Mouse (Mus musculus) cerebellum, adult (tissue): ENCODE measurements at regions not wholly inside any gene's neighbourhood (a gene's known extent, or its start where the extent isn't known, plus 50 kb on each side); places are given as distances from the start of the nearest gene placed in this dataset.

ENCODE experiments used
- ATAC-seq: cut with Nextera tagmentation; 2 replicates; pipeline ENCODE4 v1.9.2; 2017; ENCODE audit warnings: mild to moderate bottlenecking, moderate library complexity, mixed read lengths; ENCODE audit not compliant: insufficient number of reproducible peaks, low FRiP score, low TSS enrichment

DNA sequence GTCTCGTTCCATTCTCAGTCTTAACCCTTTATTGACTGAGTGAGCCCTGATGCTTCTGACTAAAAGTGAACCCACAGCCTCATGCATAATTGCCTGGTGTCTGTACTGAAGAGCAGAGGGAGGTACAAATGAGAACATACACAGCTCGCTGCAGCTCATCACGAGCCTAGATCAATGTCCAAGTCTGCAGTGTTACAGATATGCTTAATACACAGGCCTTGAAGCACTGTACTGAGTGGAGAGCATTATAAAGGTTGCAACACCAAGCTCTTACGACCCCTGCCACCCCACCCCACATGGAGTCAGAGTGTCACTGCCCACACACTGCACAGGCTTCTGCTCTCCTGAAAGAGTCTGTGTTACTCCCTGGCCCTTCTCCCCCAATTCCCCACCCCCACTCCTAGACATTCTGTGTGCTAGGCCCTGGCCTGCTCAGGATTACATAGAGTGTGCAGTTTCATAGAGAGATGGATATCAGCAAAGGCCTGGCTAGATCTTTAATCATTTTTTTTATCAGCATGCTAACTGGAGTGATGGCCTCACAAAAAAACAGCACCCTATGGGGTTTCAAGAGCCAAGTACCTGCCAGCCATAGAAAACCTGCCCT, 108.5 kb upstream of the Gm12830 start:
- no peak for ATAC-seq

DNA sequence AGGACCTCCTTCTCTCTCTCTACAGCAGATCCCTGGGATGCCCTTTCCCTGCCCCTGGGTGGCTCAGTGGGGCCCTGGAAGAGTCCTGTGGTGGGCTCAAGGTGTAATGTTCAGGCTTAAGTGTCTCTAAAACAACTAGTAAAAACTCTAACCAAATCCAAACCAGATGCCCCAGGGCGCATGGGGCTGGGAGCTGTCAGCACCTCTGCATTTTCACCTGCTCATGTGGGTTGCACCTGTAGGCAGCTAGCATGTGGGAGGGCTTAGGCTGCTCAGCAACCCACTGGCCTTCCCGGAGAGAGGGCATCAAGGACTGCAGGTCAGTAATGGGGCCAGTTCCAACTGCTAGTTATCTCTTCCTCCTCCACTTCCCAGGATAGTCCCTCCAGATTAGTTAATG, 104.8 kb upstream of the Gm12830 start:
- no peak for ATAC-seq

DNA sequence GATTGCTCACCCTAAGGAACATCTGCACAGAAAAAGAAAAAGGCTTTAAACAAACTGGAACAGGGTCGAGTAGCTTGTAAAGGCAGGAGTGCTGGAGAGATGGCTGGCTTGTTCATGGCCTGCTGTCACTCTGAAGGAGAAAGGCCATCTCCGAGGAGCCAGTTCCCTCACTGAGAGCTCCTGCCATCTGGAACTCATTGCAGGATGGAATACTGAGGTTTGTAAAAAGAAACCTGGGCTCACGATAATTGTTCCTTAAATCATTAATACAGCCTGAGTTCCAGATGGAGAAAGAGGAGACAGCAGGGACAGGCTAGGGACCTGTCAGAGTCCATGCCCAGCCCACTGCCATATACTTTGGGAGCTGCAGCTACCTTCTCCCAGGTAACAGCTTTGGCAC, 100.8 kb upstream of the Gm12830 start:
- no peak for ATAC-seq

DNA sequence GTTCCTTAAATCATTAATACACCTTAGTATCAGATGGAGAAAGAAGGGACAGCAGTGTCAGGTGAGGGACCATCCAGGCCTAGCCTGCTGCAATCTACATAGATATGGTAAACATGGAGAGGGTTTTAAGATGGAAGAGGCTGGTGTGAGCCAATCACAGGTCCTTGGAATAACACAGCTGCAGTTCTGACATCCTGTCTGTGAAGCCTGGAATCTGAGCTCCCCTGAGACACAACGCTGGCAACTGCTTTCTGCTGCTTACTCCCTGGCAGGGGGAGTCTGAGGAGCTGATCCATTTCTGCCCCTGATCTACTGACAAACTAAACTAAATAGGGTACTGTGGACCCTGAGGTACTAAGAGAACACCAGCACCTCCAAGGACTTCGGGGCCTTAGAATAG, 100.1 kb upstream of the Gm12830 start:
- ATAC-seq, result no peak

- no peak for ATAC-seq
Measured at GRCm38 (mm10) chr4:114728235-114729000, 93.1 kb upstream of the Gm12830 start.

DNA sequence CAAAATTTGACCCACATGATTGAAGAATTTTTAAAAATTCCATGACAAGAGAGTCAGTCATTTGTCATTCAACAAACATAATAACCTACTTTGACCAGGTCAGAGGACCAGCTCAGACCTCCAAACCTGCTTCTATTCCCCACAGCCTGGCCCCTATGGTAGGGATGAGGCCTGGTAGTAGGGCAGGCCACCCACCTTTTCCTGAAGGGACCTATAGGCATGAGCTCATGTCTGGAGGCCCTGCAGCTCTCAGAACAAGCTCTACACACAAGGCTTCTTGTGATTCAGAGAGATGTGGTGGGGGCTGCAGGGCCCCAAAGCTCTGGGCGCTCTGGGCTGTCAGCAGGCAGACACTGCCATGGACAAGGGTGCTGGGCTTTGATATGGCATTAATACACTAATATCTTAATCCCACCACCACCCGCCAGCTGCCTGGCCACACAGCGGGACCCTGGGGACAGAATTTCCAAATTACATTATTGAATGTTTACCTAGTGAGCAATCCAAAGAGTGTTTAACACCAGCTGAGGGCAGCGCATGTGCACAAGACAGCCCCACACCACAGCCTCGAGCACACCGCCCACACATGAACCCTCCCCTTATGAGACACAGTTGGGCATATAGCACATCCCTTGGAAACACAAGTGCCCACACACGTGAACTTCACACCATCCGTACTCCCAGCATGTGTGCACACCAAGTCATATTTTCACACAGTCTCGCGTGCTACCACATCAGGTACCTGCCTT, 88.1 kb upstream of the Gm12830 start:
- no peak for ATAC-seq

GRCm38 (mm10) chr4:114738903-114739667, 82.4 kb upstream of the Gm12830 start:
- no peak for ATAC-seq

- ATAC-seq, result no peak
Measured at GRCm38 (mm10) chr4:114748131-114748530, 73.4 kb upstream of the Gm12830 start.

GRCm38 (mm10) chr4:114759837-114760236, 61.7 kb upstream of the Gm12830 start:
- ATAC-seq, result no peak

GRCm38 (mm10) chr4:114766643-114767393, 54.7 kb upstream of the Gm12830 start:
- no peak for ATAC-seq
